Mouse (Mus musculus): Measurements from ENCODE around the gene Ddah2. TPM values are rescaled to one million over a fixed set of nuclear protein-coding genes. Genes with fewer than 3 reads are reported as not detected.

Gene Ddah2
- polyA plus RNA-seq, 1 experiment from 2014 or later, result 582 TPM

GRCm38 (mm10) chr17:35105740-35106389 is 47.0 kb downstream of the Ddah2 start:
- 31% methylated on average over 13 of the region's 13 CpGs for WGBS
- Histone ChIP-seq H3K4me3 (ENCODE audit: low read depth, low read length) (no peak overlapping the region), H3K9ac (ENCODE audit: low read length) (no peak overlapping the region), H3K4me1 (ENCODE audit: control insufficient read depth, insufficient read depth, low read length) (0 out of 2 replicates have a peak, but pooled peaks cover 2% of the 10 kb centered on the region), H3K36me3 (ENCODE audit: control insufficient read depth, insufficient read depth, low read length) (peaks cover 5% of the 10 kb centered on the region; the same call in 1 of the 2 replicates), H3K9me3 (ENCODE audit: control insufficient read depth, low read length) (no peaks in the 10 kb centered on the region), H3K4me2 (ENCODE audit: low read depth, severe bottlenecking) (no peak overlapping the region), H3K27me3 (ENCODE audit: control insufficient read depth, insufficient read depth, low read length) (no peaks in the 10 kb centered on the region), H3K27ac (replicated peaks; ENCODE audit: low read depth, low read length) (no peak overlapping the region)
- ATAC-seq (ENCODE audit: insufficient number of reproducible peaks, low FRiP score, low TSS enrichment, low read depth) (no peak), DNase-seq (ENCODE audit: low spot score) (peak; percentile 49)

- Histone ChIP-seq H3K4me3 (ENCODE audit: low read depth, low read length) (no peak overlapping the region), H3K27ac (replicated peaks; ENCODE audit: low read depth, low read length) (no peak overlapping the region), H3K36me3 (ENCODE audit: control insufficient read depth, insufficient read depth, low read length) (peaks cover 3% of the 10 kb centered on the region; the same call in 1 of the 2 replicates), H3K9ac (ENCODE audit: low read length) (no peak overlapping the region), H3K27me3 (ENCODE audit: control insufficient read depth, insufficient read depth, low read length) (no peaks in the 10 kb centered on the region), H3K4me1 (ENCODE audit: control insufficient read depth, insufficient read depth, low read length) (0 out of 2 replicates have a peak, but pooled peaks cover 2% of the 10 kb centered on the region), H3K9me3 (ENCODE audit: control insufficient read depth, low read length) (no peaks in the 10 kb centered on the region), H3K4me2 (ENCODE audit: low read depth, severe bottlenecking) (no peak overlapping the region)
- DNase-seq (ENCODE audit: low spot score), result no peak
- 80% methylated on average over 3 of the region's 3 CpGs for WGBS
- no peak for ATAC-seq (ENCODE audit: insufficient number of reproducible peaks, low FRiP score, low TSS enrichment, low read depth)
These were observed 47.7 kb downstream of the Ddah2 start for GRCm38 (mm10) chr17:35106522-35106921.

GRCm38 (mm10) chr17:35108097-35108496 is 49.3 kb downstream of the Ddah2 start, which contains the start of gene Ly6g5c:
Gene Ly6g5c, plus strand, starts transcription at chr17:35108279.
- WGBS, result 76% methylated on average over 6 of the region's 6 CpGs

More at GRCm38 (mm10) chr17:35108097-35108496, 49.3 kb downstream of the Ddah2 start, which contains the start of gene Ly6g5c:
- no peak within 1 kb of the TSS for H3K4me2 ChIP-seq (ENCODE audit: low read depth, severe bottlenecking)
- no peak for ATAC-seq (ENCODE audit: insufficient number of reproducible peaks, low FRiP score, low TSS enrichment, low read depth)
- H3K4me3 ChIP-seq (ENCODE audit: low read depth, low read length), result no peak within 1 kb of the TSS
- H3K9me3 ChIP-seq (ENCODE audit: control insufficient read depth, low read length), result no peaks in the 10 kb centered on the region
- no peak within 1 kb of the TSS for H3K9ac ChIP-seq (ENCODE audit: low read length)
- no peak within 1 kb of the TSS for H3K27ac ChIP-seq (replicated peaks; ENCODE audit: low read depth, low read length)
- H3K4me1 ChIP-seq (ENCODE audit: control insufficient read depth, insufficient read depth, low read length), result 0 out of 2 replicates have a peak, but pooled peaks cover 2% of the 10 kb centered on the region
- DNase-seq (ENCODE audit: low spot score), result no peak
- no peaks in the 10 kb centered on the region for H3K27me3 ChIP-seq (ENCODE audit: control insufficient read depth, insufficient read depth, low read length)
- no peaks in the 10 kb centered on the region; the same call in 1 of the 2 replicates for H3K36me3 ChIP-seq (ENCODE audit: control insufficient read depth, insufficient read depth, low read length)

Other genes starting within 250 kb of the Ddah2 start
- 20.5 and 21.2 TPM in 2 replicates for gene Stk19, start 222.1 kb upstream of the Ddah2 start, polyA plus RNA-seq (2014; fragmentation: Nextera tagmentation; extraction: Ambion mirVana)
- gene Dxo, start 222.0 kb upstream of the Ddah2 start, polyA plus RNA-seq (2014; fragmentation: Nextera tagmentation; extraction: Ambion mirVana), result 72.4 and 74.6 TPM in 2 replicates
- gene Skiv2l, start 208.8 kb upstream of the Ddah2 start, polyA plus RNA-seq (2014; fragmentation: Nextera tagmentation; extraction: Ambion mirVana), result 43.2 and 49.0 TPM in 2 replicates
- gene Nelfe, start 208.6 kb upstream of the Ddah2 start, polyA plus RNA-seq (2014; fragmentation: Nextera tagmentation; extraction: Ambion mirVana), result 152 TPM in 2 replicates
- gene Cfb, start 196.5 kb upstream of the Ddah2 start, polyA plus RNA-seq (2014; fragmentation: Nextera tagmentation; extraction: Ambion mirVana), result 1.6 and 2.6 TPM in 2 replicates
- 1.9 and 2.3 TPM in 2 replicates for gene Zbtb12, start 179.6 kb upstream of the Ddah2 start, polyA plus RNA-seq (2014; fragmentation: Nextera tagmentation; extraction: Ambion mirVana)
- gene Gm20547, start 177.0 kb upstream of the Ddah2 start, polyA plus RNA-seq (2014; fragmentation: Nextera tagmentation; extraction: Ambion mirVana), result not detected in 2 replicates
- 0.44 and 0.58 TPM in 2 replicates for gene C2, start 160.8 kb upstream of the Ddah2 start, polyA plus RNA-seq (2014; fragmentation: Nextera tagmentation; extraction: Ambion mirVana)
- 77.8 and 78.9 TPM in 2 replicates for gene Ehmt2, start 160.6 kb upstream of the Ddah2 start, polyA plus RNA-seq (2014; fragmentation: Nextera tagmentation; extraction: Ambion mirVana)
- 0.21 TPM in 1 of 2 replicates, not detected in the other for gene Slc44a4, start 144.6 kb upstream of the Ddah2 start, polyA plus RNA-seq (2014; fragmentation: Nextera tagmentation; extraction: Ambion mirVana)
- 10.3 and 12.8 TPM in 2 replicates for gene Neu1, start 127.8 kb upstream of the Ddah2 start, polyA plus RNA-seq (2014; fragmentation: Nextera tagmentation; extraction: Ambion mirVana)
- gene Hspa1b, start 99.8 kb upstream of the Ddah2 start, polyA plus RNA-seq (2014; fragmentation: Nextera tagmentation; extraction: Ambion mirVana), result 0.43 and 0.44 TPM in 2 replicates
- 0.36 and 0.43 TPM in 2 replicates for gene Gm20481, start 89.1 kb upstream of the Ddah2 start, polyA plus RNA-seq (2014; fragmentation: Nextera tagmentation; extraction: Ambion mirVana)
- 0.75 and 4.0 TPM in 2 replicates for gene Hspa1a, start 86.9 kb upstream of the Ddah2 start, polyA plus RNA-seq (2014; fragmentation: Nextera tagmentation; extraction: Ambion mirVana)
- gene Hspa1l, start 86.3 kb upstream of the Ddah2 start, polyA plus RNA-seq (2014; fragmentation: Nextera tagmentation; extraction: Ambion mirVana), result 1.5 and 1.6 TPM in 2 replicates
- 266 and 271 TPM in 2 replicates for gene Lsm2, start 77.2 kb upstream of the Ddah2 start, polyA plus RNA-seq (2014; fragmentation: Nextera tagmentation; extraction: Ambion mirVana)
- 124 and 140 TPM in 2 replicates for gene Vars, start 58.0 kb upstream of the Ddah2 start, polyA plus RNA-seq (2014; fragmentation: Nextera tagmentation; extraction: Ambion mirVana)
- gene Vwa7, start 42.5 kb upstream of the Ddah2 start, polyA plus RNA-seq (2014; fragmentation: Nextera tagmentation; extraction: Ambion mirVana), result 0.07 and 0.16 TPM in 2 replicates
- 1.4 TPM in 2 replicates for gene Sapcd1, start 31.0 kb upstream of the Ddah2 start, polyA plus RNA-seq (2014; fragmentation: Nextera tagmentation; extraction: Ambion mirVana)
- gene Msh5, start 12.3 kb upstream of the Ddah2 start, polyA plus RNA-seq (2014; fragmentation: Nextera tagmentation; extraction: Ambion mirVana), result 3.5 and 3.7 TPM in 2 replicates
- 52.1 and 76.7 TPM in 2 replicates for gene Clic1, start 9.1 kb upstream of the Ddah2 start, polyA plus RNA-seq (2014; fragmentation: Nextera tagmentation; extraction: Ambion mirVana)
- gene Ly6g6c, start 6.4 kb downstream of the Ddah2 start, polyA plus RNA-seq (2014; fragmentation: Nextera tagmentation; extraction: Ambion mirVana), result 0.16 TPM in 1 of 2 replicates, not detected in the other
- 0.84 and 1.2 TPM in 2 replicates for gene Mpig6b, start 7.1 kb downstream of the Ddah2 start, polyA plus RNA-seq (2014; fragmentation: Nextera tagmentation; extraction: Ambion mirVana)
- 1.5 and 2.1 TPM in 2 replicates for gene Ly6g6e, start 17.9 kb downstream of the Ddah2 start, polyA plus RNA-seq (2014; fragmentation: Nextera tagmentation; extraction: Ambion mirVana)
- gene Ly6g6d, start 19.0 kb downstream of the Ddah2 start, polyA plus RNA-seq (2014; fragmentation: Nextera tagmentation; extraction: Ambion mirVana), result 0.72 and 1.6 TPM in 2 replicates
- gene Ly6g6f, start 26.6 kb downstream of the Ddah2 start, polyA plus RNA-seq (2014; fragmentation: Nextera tagmentation; extraction: Ambion mirVana), result 0.27 and 0.73 TPM in 2 replicates
- gene Abhd16a, start 30.2 kb downstream of the Ddah2 start, polyA plus RNA-seq (2014; fragmentation: Nextera tagmentation; extraction: Ambion mirVana), result 43.1 and 46.9 TPM in 2 replicates
- gene Ly6g5c, start 49.2 kb downstream of the Ddah2 start, polyA plus RNA-seq (2014; fragmentation: Nextera tagmentation; extraction: Ambion mirVana), result not detected in 2 replicates
- gene Ly6g5b, start 56.4 kb downstream of the Ddah2 start, polyA plus RNA-seq (2014; fragmentation: Nextera tagmentation; extraction: Ambion mirVana), result 0.44 and 0.75 TPM in 2 replicates
- 24.0 and 29.1 TPM in 2 replicates for gene Gpank1, start 62.4 kb downstream of the Ddah2 start, polyA plus RNA-seq (2014; fragmentation: Nextera tagmentation; extraction: Ambion mirVana)
- 277 and 290 TPM in 2 replicates for gene Csnk2b, start 63.0 kb downstream of the Ddah2 start, polyA plus RNA-seq (2014; fragmentation: Nextera tagmentation; extraction: Ambion mirVana)
- 8.6 and 8.9 TPM in 2 replicates for gene D17H6S53E, start 67.3 kb downstream of the Ddah2 start, polyA plus RNA-seq (2014; fragmentation: Nextera tagmentation; extraction: Ambion mirVana)
- gene Apom, start 73.0 kb downstream of the Ddah2 start, polyA plus RNA-seq (2014; fragmentation: Nextera tagmentation; extraction: Ambion mirVana), result 0.44 and 1.5 TPM in 2 replicates
- 103 and 104 TPM in 2 replicates for gene Bag6, start 76.1 kb downstream of the Ddah2 start, polyA plus RNA-seq (2014; fragmentation: Nextera tagmentation; extraction: Ambion mirVana)
- 215 and 234 TPM in 2 replicates for gene Prrc2a, start 105.9 kb downstream of the Ddah2 start, polyA plus RNA-seq (2014; fragmentation: Nextera tagmentation; extraction: Ambion mirVana)
- 3.4 and 3.9 TPM in 2 replicates for gene Aif1, start 117.0 kb downstream of the Ddah2 start, polyA plus RNA-seq (2014; fragmentation: Nextera tagmentation; extraction: Ambion mirVana)
- gene Lst1, start 129.4 kb downstream of the Ddah2 start, polyA plus RNA-seq (2014; fragmentation: Nextera tagmentation; extraction: Ambion mirVana), result 4.0 and 4.7 TPM in 2 replicates
- 0.45 and 0.54 TPM in 2 replicates for gene Ltb, start 135.4 kb downstream of the Ddah2 start, polyA plus RNA-seq (2014; fragmentation: Nextera tagmentation; extraction: Ambion mirVana)
- not detected in 2 replicates for gene Tnf, start 143.0 kb downstream of the Ddah2 start, polyA plus RNA-seq (2014; fragmentation: Nextera tagmentation; extraction: Ambion mirVana)
- gene Lta, start 146.3 kb downstream of the Ddah2 start, polyA plus RNA-seq (2014; fragmentation: Nextera tagmentation; extraction: Ambion mirVana), result 0.11 and 0.27 TPM in 2 replicates
- gene Gm16181, start 161.8 kb downstream of the Ddah2 start, polyA plus RNA-seq (2014; fragmentation: Nextera tagmentation; extraction: Ambion mirVana), result not detected in 2 replicates
- 3.9 and 5.9 TPM in 2 replicates for gene Atp6v1g2, start 174.6 kb downstream of the Ddah2 start, polyA plus RNA-seq (2014; fragmentation: Nextera tagmentation; extraction: Ambion mirVana)
- gene Nfkbil1, start 176.8 kb downstream of the Ddah2 start, polyA plus RNA-seq (2014; fragmentation: Nextera tagmentation; extraction: Ambion mirVana), result 4.0 and 4.6 TPM in 2 replicates
- gene Ddx39b, start 182.7 kb downstream of the Ddah2 start, polyA plus RNA-seq (2014; fragmentation: Nextera tagmentation; extraction: Ambion mirVana), result 739 and 748 TPM in 2 replicates
- gene H2-D1, start 203.7 kb downstream of the Ddah2 start, polyA plus RNA-seq (2014; fragmentation: Nextera tagmentation; extraction: Ambion mirVana), result 15.7 and 16.3 TPM in 2 replicates